Mouse (Mus musculus): ENCODE data around the gene Cux2. TPM values are rescaled to one million over a fixed set of nuclear protein-coding genes. Genes with fewer than 3 reads are reported as not detected.
A peak's percentile ranks its signal among the peaks of the same experiment; 100 is the strongest.

Cux2 gene
- polyA plus RNA-seq (2015; fragmentation: Nextera tagmentation; extraction: Ambion mirVana), result 6.9 and 7.1 TPM in 2 replicates

DNA sequence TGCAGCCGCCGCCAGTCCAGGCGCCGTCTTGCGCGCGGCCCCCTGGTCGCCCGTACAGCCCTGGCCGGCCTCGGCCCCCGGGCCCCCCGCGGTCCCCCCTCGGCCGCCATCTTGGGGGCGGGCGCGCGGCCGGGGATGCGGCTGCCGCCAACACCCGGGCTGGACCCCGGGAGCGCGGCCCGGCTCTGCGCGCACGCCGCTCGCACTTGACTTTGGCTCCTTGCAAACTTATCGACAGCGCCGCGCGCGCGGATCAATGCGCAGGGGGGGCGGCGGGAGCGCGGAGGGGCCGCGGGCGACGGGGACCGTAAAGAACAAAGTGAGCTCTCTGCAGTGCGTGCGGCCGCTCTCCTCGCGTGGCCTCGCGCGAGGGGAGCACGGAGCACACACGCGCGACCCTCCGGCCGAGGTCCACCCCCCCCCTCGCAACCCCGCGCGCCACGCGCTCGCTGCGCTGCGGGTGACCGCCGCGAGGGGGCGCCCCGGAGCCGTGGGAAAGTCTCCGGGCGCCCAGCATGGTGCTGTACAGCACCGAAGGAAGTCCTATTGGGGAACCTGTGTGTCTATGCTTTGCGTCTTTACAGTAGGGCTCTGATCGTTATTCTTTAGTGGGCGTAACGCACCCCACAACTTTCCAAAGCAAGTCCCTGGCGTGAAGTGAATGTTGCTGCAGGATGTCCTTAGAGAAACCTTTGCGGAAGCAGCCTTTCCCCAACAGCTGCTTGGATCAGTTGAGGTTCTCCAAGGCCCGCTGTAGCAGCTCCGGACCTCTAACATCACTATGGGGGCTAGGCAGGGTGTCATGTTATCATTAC, at the start of gene Cux2:
Gene Cux2 (minus strand): TSS at position 86 of the 815 bp plus-strand sequence.
- Histone ChIP-seq H3K4me3 (replicated peaks) (peak within 1 kb of the TSS; percentile 86), H3K4me2 (replicated peaks) (peak within 1 kb of the TSS; percentile 86), H3K36me3 (no peaks in the 10 kb centered on the region), H3K9me3 (no peaks in the 10 kb centered on the region), H3K4me1 (replicated peaks) (peaks cover 31% of the 10 kb centered on the region), H3K9ac (peak within 1 kb of the TSS; percentile 67), H3K27ac (peak within 1 kb of the TSS; percentile 79), H3K27me3 (replicated peaks) (peaks cover 28% of the 10 kb centered on the region)
- ATAC-seq, result peak; percentile 91
- under 1% methylated on average over 90 of the region's 90 CpGs for WGBS

- Histone ChIP-seq H3K27me3 (replicated peaks) (no peaks in the 10 kb centered on the region), H3K9me3 (no peaks in the 10 kb centered on the region), H3K9ac (no peak overlapping the region), H3K4me1 (replicated peaks) (no peaks in the 10 kb centered on the region), H3K4me2 (replicated peaks) (no peak overlapping the region), H3K27ac (no peak overlapping the region), H3K36me3 (no peaks in the 10 kb centered on the region), H3K4me3 (replicated peaks) (no peak overlapping the region)
- ATAC-seq, result no peak
- WGBS, result 90% methylated on average over 10 of the region's 10 CpGs
These were observed 44.5 kb upstream of the Cux2 start for GRCm38 (mm10) chr5:122094439-122094838.

DNA sequence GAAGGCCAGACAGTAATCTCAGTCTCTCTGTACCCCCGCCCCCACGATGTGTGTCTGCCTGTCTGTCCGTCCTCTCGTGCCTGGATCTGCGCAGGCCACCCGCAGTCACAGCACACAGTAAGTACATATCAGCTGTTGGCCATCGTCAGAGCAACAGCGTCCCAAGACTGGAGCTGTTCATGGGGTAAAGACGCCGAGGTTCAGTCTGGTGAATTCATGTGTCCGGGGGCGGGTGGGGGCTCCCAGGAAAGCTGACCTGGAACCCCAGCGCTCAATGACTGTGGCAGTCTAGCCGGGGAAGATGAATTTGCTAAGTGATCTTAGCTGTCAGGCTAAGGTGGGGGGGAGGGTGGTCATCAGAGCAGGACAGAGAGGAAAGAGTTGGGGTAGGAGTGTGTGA, 43.8 kb upstream of the Cux2 start:
- Histone ChIP-seq H3K9ac (no peak overlapping the region), H3K4me2 (replicated peaks) (no peak overlapping the region), H3K27ac (no peak overlapping the region), H3K4me1 (replicated peaks) (no peaks in the 10 kb centered on the region), H3K36me3 (no peaks in the 10 kb centered on the region), H3K27me3 (replicated peaks) (no peaks in the 10 kb centered on the region), H3K4me3 (replicated peaks) (no peak overlapping the region), H3K9me3 (no peaks in the 10 kb centered on the region)
- whole genome bisulfite sequencing, result 85% methylated on average over 14 of the region's 14 CpGs
- ATAC-seq, result no peak

GRCm38 (mm10) chr5:122092794-122093193, 42.9 kb upstream of the Cux2 start:
- Histone ChIP-seq H3K4me3 (replicated peaks) (no peak overlapping the region), H3K9ac (no peak overlapping the region), H3K27ac (no peak overlapping the region), H3K36me3 (no peaks in the 10 kb centered on the region), H3K9me3 (no peaks in the 10 kb centered on the region), H3K4me1 (replicated peaks) (no peaks in the 10 kb centered on the region), H3K4me2 (replicated peaks) (no peak overlapping the region), H3K27me3 (replicated peaks) (no peaks in the 10 kb centered on the region)
- no peak for ATAC-seq
- 72% methylated on average over 11 of the region's 11 CpGs for WGBS

- H3K27ac ChIP-seq, result no peak overlapping the region
These were observed 41.2 kb upstream of the Cux2 start for GRCm38 (mm10) chr5:122091070-122091469.

GRCm38 (mm10) chr5:122089664-122090063, 39.8 kb upstream of the Cux2 start:
- ATAC-seq, result no peak
- H3K27me3 ChIP-seq (replicated peaks), result no peaks in the 10 kb centered on the region
- WGBS, result 81% methylated on average over 8 of the region's 8 CpGs
- H3K36me3 ChIP-seq, result no peaks in the 10 kb centered on the region
- no peak overlapping the region for H3K9ac ChIP-seq
- H3K4me1 ChIP-seq (replicated peaks), result no peaks in the 10 kb centered on the region
- H3K4me3 ChIP-seq (replicated peaks), result no peak overlapping the region
- H3K4me2 ChIP-seq (replicated peaks), result no peak overlapping the region
- H3K27ac ChIP-seq, result no peak overlapping the region
- H3K9me3 ChIP-seq, result no peaks in the 10 kb centered on the region

More at GRCm38 (mm10) chr5:122091070-122091469, 41.2 kb upstream of the Cux2 start:
- Histone ChIP-seq H3K4me3 (replicated peaks) (no peak overlapping the region), H3K9me3 (no peaks in the 10 kb centered on the region), H3K36me3 (no peaks in the 10 kb centered on the region), H3K27me3 (replicated peaks) (no peaks in the 10 kb centered on the region), H3K4me1 (replicated peaks) (no peaks in the 10 kb centered on the region), H3K4me2 (replicated peaks) (no peak overlapping the region), H3K9ac (no peak overlapping the region)
- 13% methylated on average over 15 of the region's 15 CpGs for WGBS
- ATAC-seq, result peak; percentile 53; the same call in 1 of the 2 replicates

- Histone ChIP-seq H3K9ac (no peak overlapping the region), H3K4me2 (replicated peaks) (no peak overlapping the region), H3K4me1 (replicated peaks) (no peaks in the 10 kb centered on the region), H3K27ac (no peak overlapping the region), H3K36me3 (no peaks in the 10 kb centered on the region), H3K4me3 (replicated peaks) (no peak overlapping the region), H3K27me3 (replicated peaks) (no peaks in the 10 kb centered on the region), H3K9me3 (no peaks in the 10 kb centered on the region)
- ATAC-seq, result peak; percentile 75
- WGBS, result 4% methylated on average over 5 of the region's 5 CpGs
These were observed 39.0 kb upstream of the Cux2 start for GRCm38 (mm10) chr5:122088917-122089316.

GRCm38 (mm10) chr5:122086121-122086520, 36.2 kb upstream of the Cux2 start:
- Histone ChIP-seq H3K9ac (no peak overlapping the region), H3K27ac (no peak overlapping the region), H3K4me1 (replicated peaks) (no peaks in the 10 kb centered on the region), H3K4me2 (replicated peaks) (no peak overlapping the region), H3K36me3 (no peaks in the 10 kb centered on the region), H3K4me3 (replicated peaks) (no peak overlapping the region), H3K27me3 (replicated peaks) (no peaks in the 10 kb centered on the region), H3K9me3 (no peaks in the 10 kb centered on the region)
- 63% methylated on average over 3 of the region's 3 CpGs for WGBS
- ATAC-seq, result no peak

- ATAC-seq, result no peak
- 0 out of 2 replicates have a peak, but pooled peaks cover 5% of the 10 kb centered on the region for H3K4me1 ChIP-seq (replicated peaks)
- H3K4me3 ChIP-seq (replicated peaks), result no peak overlapping the region
- no peaks in the 10 kb centered on the region for H3K36me3 ChIP-seq
- no peak overlapping the region for H3K9ac ChIP-seq
- H3K9me3 ChIP-seq, result no peaks in the 10 kb centered on the region
- no peak overlapping the region for H3K4me2 ChIP-seq (replicated peaks)
- WGBS, result 74% methylated on average over 7 of the region's 7 CpGs
- no peaks in the 10 kb centered on the region for H3K27me3 ChIP-seq (replicated peaks)
- no peak overlapping the region for H3K27ac ChIP-seq
These were observed 35.4 kb upstream of the Cux2 start for GRCm38 (mm10) chr5:122085291-122085690.

GRCm38 (mm10) chr5:122084470-122084869, 34.6 kb upstream of the Cux2 start:
- H3K9ac ChIP-seq, result no peak overlapping the region
- no peak overlapping the region for H3K4me2 ChIP-seq (replicated peaks)
- peak; percentile 51; the same call in 1 of the 2 replicates for ATAC-seq
- H3K27me3 ChIP-seq (replicated peaks), result no peaks in the 10 kb centered on the region
- H3K4me1 ChIP-seq (replicated peaks), result 0 out of 2 replicates have a peak, but pooled peaks cover 5% of the 10 kb centered on the region
- 55% methylated on average over 3 of the region's 3 CpGs for WGBS
- no peak overlapping the region for H3K27ac ChIP-seq
- no peak overlapping the region for H3K4me3 ChIP-seq (replicated peaks)
- no peaks in the 10 kb centered on the region for H3K36me3 ChIP-seq
- H3K9me3 ChIP-seq, result no peaks in the 10 kb centered on the region

DNA sequence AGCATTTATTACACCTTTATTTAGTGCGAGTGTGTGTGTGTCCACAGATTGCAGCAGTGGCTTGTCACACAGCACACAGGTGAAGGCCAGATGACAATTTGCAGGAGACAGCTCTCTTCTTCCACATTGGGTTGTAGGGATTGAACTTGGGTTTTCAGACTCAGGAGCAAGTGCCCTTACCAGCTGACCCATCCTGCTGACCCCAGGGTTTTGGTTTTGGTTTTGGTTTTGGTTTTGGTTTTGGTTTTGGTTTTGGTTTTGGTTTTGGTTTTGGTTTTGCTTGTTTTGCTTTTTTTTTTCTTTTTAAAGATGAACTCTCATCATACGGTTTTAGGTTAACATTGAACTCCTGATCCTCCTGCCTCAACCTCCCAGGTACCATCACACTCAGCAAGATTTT, 33.4 kb upstream of the Cux2 start:
- Histone ChIP-seq H3K36me3 (no peaks in the 10 kb centered on the region), H3K4me2 (replicated peaks) (no peak overlapping the region), H3K27me3 (replicated peaks) (no peaks in the 10 kb centered on the region), H3K9me3 (no peaks in the 10 kb centered on the region), H3K27ac (no peak overlapping the region), H3K4me3 (replicated peaks) (no peak overlapping the region), H3K9ac (no peak overlapping the region), H3K4me1 (replicated peaks) (0 out of 2 replicates have a peak, but pooled peaks cover 5% of the 10 kb centered on the region)
- ATAC-seq, result no peak
- WGBS, result 85% methylated on average over 2 of the region's 2 CpGs

GRCm38 (mm10) chr5:122081471-122081870, 31.6 kb upstream of the Cux2 start:
- Histone ChIP-seq H3K27me3 (replicated peaks) (no peaks in the 10 kb centered on the region), H3K4me3 (replicated peaks) (no peak overlapping the region), H3K27ac (no peak overlapping the region), H3K4me1 (replicated peaks) (0 out of 2 replicates have a peak, but pooled peaks cover 5% of the 10 kb centered on the region), H3K4me2 (replicated peaks) (no peak overlapping the region), H3K9me3 (no peaks in the 10 kb centered on the region), H3K36me3 (no peaks in the 10 kb centered on the region), H3K9ac (no peak overlapping the region)
- WGBS, result 89% methylated on average over 13 of the region's 13 CpGs
- ATAC-seq, result no peak

- 35% methylated on average over 11 of the region's 11 CpGs for WGBS
- 0 out of 2 replicates have a peak, but pooled peaks cover 5% of the 10 kb centered on the region for H3K4me1 ChIP-seq (replicated peaks)
- no peak overlapping the region for H3K4me2 ChIP-seq (replicated peaks)
- no peaks in the 10 kb centered on the region for H3K36me3 ChIP-seq
- H3K4me3 ChIP-seq (replicated peaks), result no peak overlapping the region
- no peak overlapping the region for H3K9ac ChIP-seq
- no peaks in the 10 kb centered on the region for H3K27me3 ChIP-seq (replicated peaks)
- H3K27ac ChIP-seq, result no peak overlapping the region
- no peaks in the 10 kb centered on the region for H3K9me3 ChIP-seq
- ATAC-seq, result peak; percentile 63
These were observed 31.0 kb upstream of the Cux2 start for GRCm38 (mm10) chr5:122080930-122081329.
